Mouse (Mus musculus): Measurements from ENCODE around the gene Klrb1b. TPM values are rescaled to one million over a fixed set of nuclear protein-coding genes. Genes with fewer than 3 reads are reported as not detected.

Gene Klrb1b
- polyA plus RNA-seq, 1 experiment from 2014 or later, result 0.46 TPM

DNA sequence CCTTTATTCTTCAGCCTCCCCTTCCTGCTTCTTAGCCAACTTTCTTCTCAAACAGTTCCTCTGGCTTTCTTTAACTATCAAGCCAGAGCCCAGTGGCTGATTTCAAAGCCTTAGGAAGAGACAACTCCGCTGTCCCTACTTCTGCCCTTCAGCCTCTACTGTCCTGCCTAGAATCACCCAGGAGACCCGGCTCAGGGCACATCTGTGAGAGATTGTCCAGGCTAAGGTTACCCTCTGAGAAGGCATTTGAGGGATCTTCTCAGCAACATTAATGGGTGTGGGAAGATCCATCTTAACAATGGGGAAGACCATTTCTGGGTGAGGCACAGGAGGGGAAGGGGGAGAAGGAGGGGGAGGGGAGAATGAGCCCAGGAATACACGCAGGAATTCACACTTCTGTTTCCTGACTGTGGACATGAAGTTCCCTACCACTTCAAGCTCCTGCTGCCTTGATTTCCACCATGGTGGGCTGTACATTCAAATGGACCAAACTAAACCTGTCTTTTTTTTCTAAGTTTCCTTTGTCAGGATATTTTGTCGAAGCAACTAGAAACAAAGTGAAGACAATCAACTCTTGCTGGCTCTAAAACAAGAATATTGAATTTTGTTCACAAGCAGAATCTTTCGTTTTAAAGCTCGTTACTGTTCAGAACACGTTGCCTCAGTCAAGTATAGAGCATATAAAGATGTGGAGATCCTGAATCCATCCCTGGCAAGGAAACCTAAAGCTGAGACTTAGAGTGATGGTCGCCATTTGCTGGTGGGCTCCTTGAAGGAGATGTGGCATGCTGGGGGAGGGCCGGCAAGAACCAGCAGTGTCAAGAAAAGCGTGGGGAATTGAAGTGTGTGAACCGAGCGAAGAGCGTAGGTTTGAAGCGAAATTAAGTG lies 11.6 kb upstream of the Klrb1b start:
- 2% methylated on average over 14 of the region's 14 CpGs for WGBS (ENCODE audit: insufficient replicate concordance)
- Histone ChIP-seq H3K36me3 (ENCODE audit: control insufficient read depth, insufficient read depth) (no peaks in the 10 kb centered on the region), H3K27ac (ENCODE audit: low read length) (no peak overlapping the region), H3K27me3 (ENCODE audit: control insufficient read depth, insufficient read depth, low read depth, low read length) (no peaks in the 10 kb centered on the region), H3K4me3 (ENCODE audit: low read depth, low read length) (peak overlapping the region; percentile 77), H3K4me1 (ENCODE audit: control insufficient read depth, low read depth, low read length) (peaks cover 25% of the 10 kb centered on the region), H3K4me2 (ENCODE audit: low read depth, low read length) (peak overlapping the region; percentile 86), H3K9me3 (replicated peaks; ENCODE audit: control insufficient read depth, low read length) (no peaks in the 10 kb centered on the region), H3K9ac (ENCODE audit: low read depth, low read length) (peak overlapping the region; percentile 55)
- ATAC-seq (ENCODE audit: low read depth), result no peak

DNA sequence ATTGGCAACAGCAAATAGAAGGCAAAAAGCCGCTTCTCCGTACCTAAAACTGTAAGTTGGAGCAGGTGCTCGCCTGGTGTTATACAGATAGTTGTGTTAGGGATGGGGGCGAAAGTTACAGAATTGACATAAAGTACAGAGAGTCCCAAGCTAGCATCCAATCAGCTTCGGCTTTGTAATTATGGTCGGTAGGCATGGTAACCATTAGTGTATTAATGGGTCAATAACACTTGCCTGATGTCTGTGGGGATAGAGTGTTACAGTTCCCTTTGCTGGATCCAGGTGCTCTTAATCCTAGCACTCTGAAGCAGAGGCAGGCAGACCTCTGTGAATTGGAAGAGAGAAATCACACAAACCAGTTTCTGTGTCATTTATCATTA lies 10.8 kb upstream of the Klrb1b start:
- ATAC-seq (ENCODE audit: low read depth), result no peak
- Histone ChIP-seq H3K27me3 (ENCODE audit: control insufficient read depth, insufficient read depth, low read depth, low read length) (no peaks in the 10 kb centered on the region), H3K9me3 (replicated peaks; ENCODE audit: control insufficient read depth, low read length) (no peaks in the 10 kb centered on the region), H3K9ac (ENCODE audit: low read depth, low read length) (no peak overlapping the region), H3K4me3 (ENCODE audit: low read depth, low read length) (no peak overlapping the region; the same call in 1 of the 2 replicates), H3K36me3 (ENCODE audit: control insufficient read depth, insufficient read depth) (no peaks in the 10 kb centered on the region), H3K4me2 (ENCODE audit: low read depth, low read length) (peak overlapping the region; percentile 86), H3K4me1 (ENCODE audit: control insufficient read depth, low read depth, low read length) (peaks cover 21% of the 10 kb centered on the region), H3K27ac (ENCODE audit: low read length) (no peak overlapping the region)
- 59% methylated on average over 6 of the region's 6 CpGs for WGBS (ENCODE audit: insufficient replicate concordance)

DNA sequence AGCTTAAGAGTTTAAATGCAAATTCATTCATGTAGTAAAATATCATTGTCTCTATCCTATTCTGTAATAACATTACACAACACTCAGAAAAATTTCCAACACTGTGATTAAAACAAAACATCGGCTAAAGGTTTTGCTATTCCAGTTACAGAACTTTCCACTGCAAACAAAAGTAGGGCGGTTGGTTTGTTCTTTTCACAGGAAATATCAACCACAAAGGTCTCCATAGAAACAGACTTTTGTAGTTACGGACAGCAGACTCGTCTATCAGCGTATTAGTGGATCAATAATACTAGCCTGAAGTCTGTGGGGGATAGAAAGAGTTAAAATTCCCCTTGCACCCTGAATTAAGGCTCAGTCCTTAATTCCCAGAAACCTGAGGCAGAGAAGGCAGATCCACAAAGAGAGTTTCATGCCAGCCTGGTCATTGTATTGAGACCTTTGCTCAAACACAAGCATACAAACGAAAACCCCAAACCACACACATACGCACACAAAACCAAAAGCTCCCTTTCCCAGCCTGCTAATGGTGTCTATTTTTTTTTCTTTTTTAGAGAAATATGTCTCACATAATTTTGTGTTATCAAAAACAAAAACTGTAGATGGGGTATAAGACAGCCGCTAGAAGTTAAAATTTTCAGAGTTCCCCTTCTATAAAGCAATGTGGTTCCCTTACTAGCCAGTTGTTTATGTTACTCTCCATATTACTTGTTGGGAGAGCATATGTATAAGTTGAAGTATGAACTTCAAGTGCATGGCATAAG lies 10.2 kb upstream of the Klrb1b start:
- no peak overlapping the region for H3K9ac ChIP-seq (ENCODE audit: low read depth, low read length)
- no peak for ATAC-seq (ENCODE audit: low read depth)
- no peaks in the 10 kb centered on the region for H3K36me3 ChIP-seq (ENCODE audit: control insufficient read depth, insufficient read depth)
- no peaks in the 10 kb centered on the region for H3K27me3 ChIP-seq (ENCODE audit: control insufficient read depth, insufficient read depth, low read depth, low read length)
- WGBS (ENCODE audit: insufficient replicate concordance), result 26% methylated on average over 8 of the region's 8 CpGs
- no peak overlapping the region for H3K4me2 ChIP-seq (ENCODE audit: low read depth, low read length)
- no peaks in the 10 kb centered on the region for H3K9me3 ChIP-seq (replicated peaks; ENCODE audit: control insufficient read depth, low read length)
- peaks cover 16% of the 10 kb centered on the region for H3K4me1 ChIP-seq (ENCODE audit: control insufficient read depth, low read depth, low read length)
- no peak overlapping the region for H3K27ac ChIP-seq (ENCODE audit: low read length)
- H3K4me3 ChIP-seq (ENCODE audit: low read depth, low read length), result no peak overlapping the region

DNA sequence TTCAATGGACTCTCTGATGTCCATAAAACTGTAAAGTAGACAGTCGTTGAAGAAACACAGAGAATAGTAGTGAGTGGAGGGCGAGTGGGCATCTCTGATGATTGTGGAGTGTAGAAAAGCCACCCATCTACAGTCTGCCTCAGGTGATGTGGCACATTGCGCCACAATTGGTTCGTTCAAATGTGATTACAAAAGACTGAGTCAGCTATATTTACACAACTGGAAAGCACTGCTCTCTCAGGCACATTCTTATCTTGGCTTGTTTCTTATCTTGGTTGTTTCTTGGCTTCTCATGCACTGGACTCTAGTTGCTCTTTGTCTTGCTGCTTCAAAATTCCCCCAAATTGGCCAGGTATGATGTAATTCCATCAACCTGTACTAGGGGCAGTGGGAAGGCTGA lies 9.4 kb upstream of the Klrb1b start:
- no peak for ATAC-seq (ENCODE audit: low read depth)
- H3K4me3 ChIP-seq (ENCODE audit: low read depth, low read length), result no peak overlapping the region
- no peaks in the 10 kb centered on the region for H3K36me3 ChIP-seq (ENCODE audit: control insufficient read depth, insufficient read depth)
- H3K4me2 ChIP-seq (ENCODE audit: low read depth, low read length), result no peak overlapping the region
- H3K9me3 ChIP-seq (replicated peaks; ENCODE audit: control insufficient read depth, low read length), result no peaks in the 10 kb centered on the region
- H3K27ac ChIP-seq (ENCODE audit: low read length), result no peak overlapping the region
- H3K4me1 ChIP-seq (ENCODE audit: control insufficient read depth, low read depth, low read length), result peaks cover 16% of the 10 kb centered on the region
- H3K9ac ChIP-seq (ENCODE audit: low read depth, low read length), result no peak overlapping the region
- 30% methylated on average over 4 of the region's 4 CpGs for WGBS (ENCODE audit: insufficient replicate concordance)
- H3K27me3 ChIP-seq (ENCODE audit: control insufficient read depth, insufficient read depth, low read depth, low read length), result no peaks in the 10 kb centered on the region

DNA sequence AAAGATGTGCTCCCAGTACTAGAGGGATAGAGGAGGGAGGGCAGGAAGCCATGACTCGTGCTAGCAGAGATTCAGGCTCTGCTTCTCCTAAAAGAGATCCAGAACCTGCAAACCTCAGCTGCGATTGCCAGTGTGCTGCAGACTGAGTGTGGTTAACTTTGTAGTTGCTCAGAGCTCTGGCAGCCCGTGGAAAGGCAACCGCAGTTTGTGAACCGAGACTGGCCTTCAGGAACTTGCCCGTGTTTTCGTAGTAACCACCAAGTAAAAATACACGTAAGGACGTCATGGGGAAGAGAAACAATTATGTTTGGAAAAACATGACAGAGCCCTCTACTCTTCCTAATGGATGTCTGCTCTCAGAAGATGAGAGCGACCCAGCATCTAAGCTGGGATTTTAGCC lies 6.9 kb upstream of the Klrb1b start:
- Histone ChIP-seq H3K9ac (ENCODE audit: low read depth, low read length) (no peak overlapping the region), H3K4me2 (ENCODE audit: low read depth, low read length) (no peak overlapping the region), H3K27ac (ENCODE audit: low read length) (no peak overlapping the region), H3K27me3 (ENCODE audit: control insufficient read depth, insufficient read depth, low read depth, low read length) (no peaks in the 10 kb centered on the region), H3K4me1 (ENCODE audit: control insufficient read depth, low read depth, low read length) (peaks cover 11% of the 10 kb centered on the region), H3K4me3 (ENCODE audit: low read depth, low read length) (no peak overlapping the region), H3K9me3 (replicated peaks; ENCODE audit: control insufficient read depth, low read length) (no peaks in the 10 kb centered on the region), H3K36me3 (ENCODE audit: control insufficient read depth, insufficient read depth) (no peaks in the 10 kb centered on the region)
- 57% methylated on average over 10 of the region's 10 CpGs for WGBS (ENCODE audit: insufficient replicate concordance)
- ATAC-seq (ENCODE audit: low read depth), result no peak

GRCm38 (mm10) chr6:128829837-128830236 lies 3.7 kb upstream of the Klrb1b start:
- WGBS (ENCODE audit: insufficient replicate concordance), result 33% methylated on average over 4 of the region's 4 CpGs
- no peaks in the 10 kb centered on the region for H3K27me3 ChIP-seq (ENCODE audit: control insufficient read depth, insufficient read depth, low read depth, low read length)
- H3K4me2 ChIP-seq (ENCODE audit: low read depth, low read length), result no peak overlapping the region
- H3K4me1 ChIP-seq (ENCODE audit: control insufficient read depth, low read depth, low read length), result no peaks in the 10 kb centered on the region; the same call in 1 of the 2 replicates
- ATAC-seq (ENCODE audit: low read depth), result no peak
- no peak overlapping the region for H3K9ac ChIP-seq (ENCODE audit: low read depth, low read length)
- no peaks in the 10 kb centered on the region for H3K9me3 ChIP-seq (replicated peaks; ENCODE audit: control insufficient read depth, low read length)
- no peak overlapping the region for H3K4me3 ChIP-seq (ENCODE audit: low read depth, low read length)
- no peaks in the 10 kb centered on the region for H3K36me3 ChIP-seq (ENCODE audit: control insufficient read depth, insufficient read depth)
- no peak overlapping the region for H3K27ac ChIP-seq (ENCODE audit: low read length)

- H3K4me1 ChIP-seq (ENCODE audit: control insufficient read depth, low read depth, low read length), result no peaks in the 10 kb centered on the region; the same call in 1 of the 2 replicates
- no peak overlapping the region for H3K4me2 ChIP-seq (ENCODE audit: low read depth, low read length)
- no peak for ATAC-seq (ENCODE audit: low read depth)
- no peak overlapping the region for H3K9ac ChIP-seq (ENCODE audit: low read depth, low read length)
- H3K36me3 ChIP-seq (ENCODE audit: control insufficient read depth, insufficient read depth), result no peaks in the 10 kb centered on the region
- no peaks in the 10 kb centered on the region for H3K27me3 ChIP-seq (ENCODE audit: control insufficient read depth, insufficient read depth, low read depth, low read length)
- no peaks in the 10 kb centered on the region for H3K9me3 ChIP-seq (replicated peaks; ENCODE audit: control insufficient read depth, low read length)
- H3K4me3 ChIP-seq (ENCODE audit: low read depth, low read length), result no peak overlapping the region
- H3K27ac ChIP-seq (ENCODE audit: low read length), result no peak overlapping the region
- WGBS (ENCODE audit: insufficient replicate concordance), result 50% methylated on average over 3 of the region's 3 CpGs
Measured at GRCm38 (mm10) chr6:128826781-128827180, 650 bp upstream of the Klrb1b start.

DNA sequence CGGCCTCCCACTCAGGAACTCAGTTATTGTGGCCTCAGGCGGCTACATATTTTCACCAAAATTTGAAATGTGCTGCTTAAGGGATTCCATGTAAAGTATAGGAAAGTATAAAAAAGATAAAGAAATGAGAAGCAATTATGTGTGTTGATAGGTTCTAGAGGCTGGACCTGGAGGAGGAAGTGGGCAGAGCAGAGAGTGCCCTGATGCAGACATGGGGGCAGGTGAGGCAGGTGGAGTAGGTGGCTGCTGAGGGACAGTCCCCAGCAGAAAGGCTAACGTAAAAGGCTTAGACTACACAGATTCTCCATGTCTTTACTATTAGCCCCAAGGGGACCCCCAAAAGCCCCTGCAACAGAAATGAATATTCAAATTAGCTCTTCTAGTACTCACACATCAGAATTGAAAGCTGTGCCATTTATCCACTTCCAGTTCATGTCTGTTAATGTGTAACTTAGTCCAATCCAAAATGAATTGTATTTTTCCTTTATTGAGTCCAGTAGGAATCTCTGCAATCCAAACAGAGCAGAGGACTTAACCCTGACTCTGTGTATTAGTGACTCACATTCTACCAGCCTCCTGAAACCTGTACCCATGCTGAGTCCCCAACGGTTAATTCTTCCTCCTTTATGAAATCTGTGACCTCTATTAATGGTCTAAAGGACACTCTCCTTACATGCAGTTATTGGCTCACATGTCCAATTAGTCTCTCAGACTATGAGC lies 7.9 kb downstream of the Klrb1b start:
- no peak for ATAC-seq (ENCODE audit: low read depth)
- Histone ChIP-seq H3K9me3 (replicated peaks; ENCODE audit: control insufficient read depth, low read length) (no peaks in the 10 kb centered on the region), H3K27ac (ENCODE audit: low read length) (no peak overlapping the region), H3K4me2 (ENCODE audit: low read depth, low read length) (no peak overlapping the region), H3K4me1 (ENCODE audit: control insufficient read depth, low read depth, low read length) (no peaks in the 10 kb centered on the region), H3K9ac (ENCODE audit: low read depth, low read length) (no peak overlapping the region), H3K4me3 (ENCODE audit: low read depth, low read length) (no peak overlapping the region), H3K36me3 (ENCODE audit: control insufficient read depth, insufficient read depth) (no peaks in the 10 kb centered on the region), H3K27me3 (ENCODE audit: control insufficient read depth, insufficient read depth, low read depth, low read length) (no peaks in the 10 kb centered on the region)
- WGBS (ENCODE audit: insufficient replicate concordance), result 58% methylated on average over 4 of the region's 4 CpGs

Data from liver, embryonic 16.5 days (tissue).